Mouse (Mus musculus): ENCODE measurements around the gene 3110082I17Rik.
A peak's percentile ranks its signal among the peaks of the same experiment; 100 is the strongest.
"Not testable (repeated sequence)": the region's sequence is repeated elsewhere in the genome, so short reads cannot be mapped to it uniquely, and the experiment has no call there.

3110082I17Rik gene

DNA sequence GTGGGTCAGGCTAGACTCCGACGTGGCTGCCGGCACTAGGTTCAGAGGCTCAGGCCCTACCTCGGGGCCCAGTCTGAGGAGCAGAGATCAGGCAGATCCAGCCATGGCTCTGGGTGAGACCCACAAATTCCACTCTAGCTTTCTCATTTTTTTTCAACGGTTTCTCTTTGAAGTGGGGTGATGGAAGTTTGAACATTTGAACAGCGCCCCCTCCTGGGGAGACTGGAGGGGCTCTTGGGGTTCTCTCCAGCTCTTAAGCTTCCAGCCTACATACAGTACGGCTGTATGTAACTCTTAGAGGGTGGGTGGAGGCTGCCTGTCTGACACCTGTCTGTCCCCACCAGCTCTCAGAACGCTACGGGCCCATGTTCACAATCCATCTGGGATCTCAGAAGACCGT, 106.8 kb downstream of the 3110082I17Rik start:
- peak in 1 of 2 experiments; percentile 79 for DNase-seq (ENCODE audit: low spot score in 2 of 2)

DNA sequence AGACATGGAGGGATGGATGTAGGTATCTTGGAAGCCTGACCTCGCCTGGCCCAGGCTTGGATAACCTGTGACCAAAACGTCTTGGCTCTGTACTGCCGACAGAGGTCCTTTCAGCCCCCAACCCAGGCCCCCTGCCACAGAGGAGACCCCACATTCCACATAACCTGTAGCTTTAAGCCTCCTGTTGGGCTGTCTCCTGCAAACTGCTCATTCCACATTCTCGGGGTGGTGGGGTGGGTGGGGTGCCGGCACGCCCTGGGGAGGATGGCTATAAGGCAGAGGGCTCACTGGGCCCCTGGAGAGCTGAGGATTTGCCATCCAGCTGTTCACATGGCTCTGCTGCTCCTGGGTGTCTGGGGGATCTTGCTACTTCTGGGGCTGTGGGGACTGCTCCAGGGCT, 108.0 kb downstream of the 3110082I17Rik start, which contains the start of gene Cyp2w1:
Cyp2w1 (plus strand) TSS at position 301 of the 400 bp plus-strand sequence.
- no peak for DNase-seq (ENCODE audit: low spot score in 2 of 2)

DNA sequence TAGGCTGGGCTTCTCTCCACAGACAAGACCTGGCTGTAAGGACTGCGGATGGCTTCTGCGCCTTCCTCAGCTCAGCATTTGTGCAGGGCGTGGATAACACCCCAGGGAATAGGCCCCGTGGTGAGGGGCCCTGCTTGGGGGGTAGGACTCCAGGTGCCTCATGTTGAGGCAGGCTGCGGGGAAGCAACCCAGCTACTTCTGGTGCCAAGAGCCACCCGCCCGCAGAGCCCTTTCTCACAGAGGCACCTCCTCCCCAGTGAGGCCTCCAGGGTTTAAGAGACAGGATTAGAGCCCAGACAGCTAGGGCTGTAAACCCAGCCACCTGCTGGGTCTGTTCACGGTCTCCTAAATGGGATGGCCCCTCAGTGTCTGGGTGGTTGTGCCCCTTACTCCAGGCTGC, 108.7 kb downstream of the 3110082I17Rik start:
- DNase-seq (ENCODE audit: low spot score in 2 of 2), result no peak

DNA sequence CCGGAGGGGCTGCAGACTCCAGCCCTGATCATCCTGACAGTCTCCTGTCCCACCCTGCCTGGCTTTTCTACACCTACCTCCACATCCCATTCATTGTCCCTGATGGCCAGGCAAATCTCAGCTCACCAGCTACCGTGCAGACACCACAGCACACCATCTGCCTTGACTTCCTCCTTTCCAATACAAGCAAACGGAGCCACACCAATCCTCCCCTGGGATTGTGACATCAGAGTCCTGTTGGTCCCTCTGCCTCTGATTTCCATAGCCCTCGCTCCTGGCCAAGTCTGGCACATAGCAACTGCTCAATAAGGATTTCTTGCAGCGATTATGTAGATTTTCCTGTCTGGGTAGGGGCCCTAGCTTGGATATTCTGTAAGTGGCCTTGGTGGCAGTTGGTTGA, 109.2 kb downstream of the 3110082I17Rik start, which contains the start of gene Cox19:
Cox19 (minus strand) TSS at position 285 of the 400 bp plus-strand sequence.
- no peak for DNase-seq (ENCODE audit: low spot score in 2 of 2)

DNA sequence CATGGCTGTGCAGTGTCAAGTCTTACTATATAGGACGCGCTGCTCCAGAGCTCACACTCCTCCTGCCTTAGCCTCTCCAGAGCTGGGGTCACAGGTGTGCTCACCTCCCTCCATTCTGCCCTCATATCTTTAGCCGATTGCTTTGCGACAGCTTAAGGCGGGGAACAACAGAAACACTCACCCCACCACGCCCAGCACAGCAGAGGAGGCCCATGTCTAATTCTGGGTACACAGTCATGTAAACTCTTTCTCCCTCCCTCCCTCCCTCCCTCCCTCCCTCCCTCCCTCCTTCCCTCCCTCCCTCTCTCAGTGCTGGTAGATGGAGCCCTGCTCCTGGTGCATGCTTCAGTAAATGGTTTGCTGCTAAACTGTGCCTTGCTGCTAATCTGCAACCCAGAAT, 110.6 kb downstream of the 3110082I17Rik start:
- DNase-seq (ENCODE audit: low spot score in 2 of 2), result no peak

DNA sequence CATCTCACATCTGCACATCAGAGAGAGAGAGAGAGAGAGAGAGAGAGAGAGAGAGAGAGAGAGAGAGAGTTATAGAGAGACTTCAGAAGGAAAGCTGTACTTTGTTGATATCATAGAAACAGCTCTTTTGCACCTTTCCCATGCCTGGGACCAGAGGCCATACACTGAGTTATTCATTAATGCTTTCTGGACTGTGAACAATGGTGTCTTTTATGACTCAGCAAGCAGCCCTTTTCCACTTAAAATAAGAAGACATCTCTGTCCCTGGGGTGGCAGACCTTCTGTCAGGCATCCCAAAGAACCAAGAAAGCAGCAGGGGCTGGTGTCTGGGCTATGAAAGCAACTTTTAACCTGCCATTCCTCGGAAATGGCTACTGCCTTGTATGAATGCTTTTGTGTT, 113.1 kb downstream of the 3110082I17Rik start:
- DNase-seq (ENCODE audit: low spot score in 2 of 2), result no peak

DNA sequence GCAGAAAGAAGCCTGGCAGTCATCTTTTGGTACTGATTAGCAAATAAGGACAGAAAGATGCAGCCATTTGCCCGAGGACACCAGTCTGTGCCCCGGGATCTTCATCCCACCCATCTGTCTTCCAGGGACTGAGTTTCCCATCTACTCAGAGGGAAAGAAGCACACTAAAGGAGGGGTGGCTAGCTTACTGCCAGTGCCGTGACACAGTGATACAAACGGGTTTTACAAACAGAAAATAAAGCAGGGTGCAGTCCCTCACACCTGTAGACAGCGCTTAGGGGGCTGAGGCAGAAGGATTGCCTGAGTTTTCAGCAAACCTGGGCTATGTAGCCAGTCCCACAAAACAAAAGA, 115.0 kb downstream of the 3110082I17Rik start:
- DNase-seq (ENCODE audit: low spot score in 2 of 2), result no peak

DNA sequence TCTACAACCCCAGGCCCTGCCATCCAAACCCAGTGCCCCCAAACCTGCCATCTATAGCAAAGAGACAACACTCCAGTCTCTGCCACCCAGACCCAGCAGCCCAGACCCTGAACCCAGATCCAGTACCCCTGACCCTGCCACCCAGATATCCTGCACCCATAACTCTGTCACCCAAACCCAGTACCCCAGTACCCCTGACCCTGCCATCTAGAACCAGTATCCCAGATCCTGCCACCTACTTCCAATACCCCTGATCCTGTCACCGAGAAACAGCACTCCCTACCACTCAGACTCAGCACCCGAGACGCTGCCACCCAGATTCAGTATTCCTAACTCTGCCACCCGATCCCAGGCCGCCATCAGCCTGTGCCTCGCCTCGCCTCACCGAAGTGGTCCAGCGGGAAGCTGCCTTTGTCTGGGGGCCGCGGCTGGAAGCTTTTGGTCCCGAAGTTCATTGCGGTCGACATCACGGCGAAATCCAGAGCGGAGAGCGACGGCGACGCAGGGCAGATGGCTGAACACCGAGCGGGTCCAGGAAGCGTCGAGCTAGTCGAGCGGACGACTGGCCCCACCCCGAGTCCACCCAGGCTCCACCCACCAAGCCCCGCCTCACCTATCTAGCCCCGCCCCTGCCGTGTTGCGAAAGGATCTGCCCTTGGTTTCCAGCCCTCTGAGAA, 115.5 kb downstream of the 3110082I17Rik start:
- DNase-seq (ENCODE audit: low spot score in 2 of 2), result peak; percentile 96 to 99

DNA sequence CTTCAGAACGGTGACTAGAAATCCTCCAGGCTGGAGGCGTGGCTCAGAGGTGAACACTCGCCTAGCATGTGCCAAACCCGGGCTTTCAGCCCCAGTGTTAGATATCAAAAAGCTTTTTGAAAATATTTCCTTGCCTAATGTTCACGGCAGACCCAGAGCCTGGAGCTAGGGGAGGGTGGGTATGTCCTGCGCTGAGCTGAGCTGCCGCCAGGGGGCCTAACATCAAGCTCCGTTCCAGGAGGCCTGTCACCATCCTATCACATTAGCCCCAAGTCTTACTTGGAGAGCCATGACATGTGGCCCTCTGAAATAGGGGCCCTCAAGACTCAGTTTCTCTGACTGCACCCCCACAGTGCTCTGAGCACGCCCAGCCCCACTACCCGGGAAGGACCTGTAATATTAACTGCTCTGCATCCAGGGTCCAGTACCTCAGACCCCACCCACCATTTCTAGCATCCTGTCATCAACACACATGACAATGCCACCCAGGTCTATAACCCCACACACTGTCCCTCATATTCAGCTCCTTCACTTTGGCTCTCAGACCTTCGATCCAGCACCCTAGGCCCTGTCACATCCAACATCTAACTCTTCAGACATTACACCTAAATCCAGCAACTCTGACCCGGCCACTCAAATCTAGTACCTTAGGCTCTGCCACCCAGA, 116.2 kb downstream of the 3110082I17Rik start:
- peak; percentile 77 to 90 for DNase-seq (ENCODE audit: low spot score in 2 of 2)

DNA sequence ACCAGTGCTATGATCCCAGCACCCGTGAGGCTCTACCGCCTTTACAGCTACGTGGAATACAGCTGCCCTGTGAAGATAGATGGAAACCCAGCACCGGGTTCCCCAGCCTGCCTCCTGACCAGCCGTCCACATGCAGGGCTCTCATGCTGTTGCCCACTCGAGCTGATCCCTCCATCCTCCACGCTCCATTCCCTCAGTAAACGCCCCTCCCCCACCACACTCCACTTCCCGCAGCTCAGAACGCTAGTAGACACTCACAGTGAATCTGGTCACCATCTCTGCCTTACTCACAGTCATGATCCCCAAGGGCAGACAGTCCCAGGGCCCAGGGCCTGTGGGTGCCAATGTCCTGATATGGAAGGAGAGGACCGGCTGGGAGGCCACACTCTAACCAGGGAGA, 121.4 kb downstream of the 3110082I17Rik start:
- no peak for DNase-seq (ENCODE audit: low spot score in 2 of 2)

DNA sequence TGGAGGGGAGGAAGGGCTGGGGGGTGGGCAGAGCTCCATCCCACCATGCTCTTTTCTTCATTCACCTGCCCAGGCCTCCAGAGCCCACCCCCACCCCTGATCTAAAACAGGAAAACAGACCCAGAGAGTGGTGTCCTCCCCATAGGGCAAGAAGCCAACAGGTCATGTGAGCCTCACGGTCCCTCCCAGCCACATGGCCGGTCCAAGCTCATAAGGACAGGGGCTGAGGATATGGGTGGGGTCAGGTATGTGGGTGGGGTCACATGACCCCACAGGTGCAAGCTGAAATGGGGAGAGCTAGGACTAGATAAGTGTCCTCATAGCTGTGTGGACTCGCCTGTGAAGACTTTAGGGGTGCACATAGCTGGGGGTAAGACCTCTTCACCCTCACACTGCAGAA, 121.9 kb downstream of the 3110082I17Rik start:
- no peak for DNase-seq (ENCODE audit: low spot score in 2 of 2)

DNA sequence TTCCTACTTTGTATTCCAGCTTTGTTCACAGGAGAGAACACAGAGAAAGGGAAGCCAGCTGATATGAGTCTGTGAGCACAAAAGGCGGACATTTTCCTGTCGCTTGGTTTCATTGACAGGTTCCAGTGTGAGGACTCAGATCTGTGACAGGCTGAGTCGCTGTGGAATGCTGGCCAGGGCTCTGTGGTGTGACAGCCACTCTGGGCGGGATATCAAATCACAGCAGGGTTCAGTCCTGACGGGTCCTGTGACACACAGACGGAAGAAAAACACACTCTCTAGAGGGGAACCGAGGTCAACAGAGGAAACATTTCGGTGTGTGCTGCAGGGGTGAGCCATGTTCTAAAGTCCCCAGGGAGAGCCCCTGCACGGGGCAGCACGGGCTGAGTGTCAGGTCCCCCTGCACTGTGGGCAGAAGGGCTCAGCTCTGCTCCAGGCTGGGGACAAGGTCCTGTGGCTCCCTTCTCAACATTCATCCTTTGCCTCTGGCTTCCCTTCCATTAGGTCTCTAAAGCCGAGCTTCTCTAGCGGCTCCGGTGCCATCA, 122.4 kb downstream of the 3110082I17Rik start:
- no peak for DNase-seq (ENCODE audit: low spot score in 2 of 2)

DNA sequence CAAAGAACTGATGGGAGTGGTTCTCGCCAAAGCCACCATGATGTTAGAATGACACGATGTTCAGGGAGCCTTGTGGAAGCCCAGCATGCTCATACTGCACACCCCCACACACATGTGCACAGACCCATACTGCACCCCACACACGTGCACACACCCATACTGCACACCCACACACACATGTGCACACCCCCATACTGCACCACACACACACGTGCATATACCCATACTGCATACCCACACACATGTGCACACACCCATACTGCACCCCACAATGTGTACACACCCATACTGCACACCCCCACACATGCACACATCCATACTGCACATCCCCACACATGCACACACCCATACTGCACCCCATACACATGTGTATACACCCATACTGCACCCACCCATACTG, 124.7 kb downstream of the 3110082I17Rik start:
- no peak for DNase-seq (ENCODE audit: low spot score in 2 of 2)

DNA sequence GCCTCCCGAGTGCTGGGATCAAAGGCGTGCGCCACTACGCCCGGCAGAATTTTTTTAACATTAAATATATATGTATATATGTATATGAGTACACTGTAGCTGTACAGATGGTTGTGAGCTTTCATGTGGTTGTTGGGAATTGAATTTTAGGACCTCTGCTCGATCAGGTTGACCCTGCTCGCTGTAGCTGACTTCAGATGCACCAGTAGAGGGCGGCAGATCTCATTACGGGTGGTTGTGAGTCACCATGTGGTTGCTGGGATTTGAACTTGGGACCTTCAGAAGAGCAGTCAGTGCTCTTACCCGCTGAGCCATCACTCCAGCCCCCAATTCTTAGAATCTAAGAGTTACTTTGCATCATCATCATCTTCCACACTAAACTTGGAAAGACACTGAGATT, 125.9 kb downstream of the 3110082I17Rik start:
- DNase-seq (ENCODE audit: low spot score in 2 of 2), result not testable (repeated sequence)

DNA sequence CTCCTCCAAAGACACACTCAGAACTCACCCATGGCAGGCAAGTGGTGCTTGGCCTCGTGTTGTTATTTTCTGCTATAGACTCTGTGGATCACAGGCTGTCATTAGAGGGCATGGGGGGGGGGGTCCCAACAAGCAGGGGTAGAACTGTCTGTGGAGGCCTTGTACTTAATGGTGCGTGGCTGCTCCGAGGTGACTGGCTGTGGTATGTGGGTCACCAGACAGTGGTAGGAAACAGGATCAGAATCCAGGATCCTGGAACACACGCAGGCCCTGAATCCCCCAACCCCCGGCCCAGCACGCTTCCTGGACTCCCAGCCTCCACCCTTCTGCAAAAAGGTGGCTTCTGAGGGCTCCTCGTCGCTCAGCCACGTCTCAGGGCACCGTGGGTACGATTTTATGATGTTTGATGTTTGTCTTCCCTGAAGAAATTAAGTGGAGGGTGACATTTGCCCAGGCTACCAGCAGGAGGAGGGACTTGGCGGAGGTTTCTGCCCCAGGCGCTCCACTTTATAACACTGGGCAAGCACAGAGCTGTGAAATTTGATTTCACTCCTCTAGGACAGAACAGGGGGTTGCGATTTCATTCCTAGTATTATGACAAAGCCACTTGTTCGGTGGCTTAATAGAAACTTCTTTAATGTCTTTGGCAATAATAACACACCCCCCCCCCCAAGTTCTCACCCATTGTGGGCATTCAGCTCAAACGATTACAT, 126.9 kb downstream of the 3110082I17Rik start:
- no peak for DNase-seq (ENCODE audit: low spot score in 2 of 2)

DNA sequence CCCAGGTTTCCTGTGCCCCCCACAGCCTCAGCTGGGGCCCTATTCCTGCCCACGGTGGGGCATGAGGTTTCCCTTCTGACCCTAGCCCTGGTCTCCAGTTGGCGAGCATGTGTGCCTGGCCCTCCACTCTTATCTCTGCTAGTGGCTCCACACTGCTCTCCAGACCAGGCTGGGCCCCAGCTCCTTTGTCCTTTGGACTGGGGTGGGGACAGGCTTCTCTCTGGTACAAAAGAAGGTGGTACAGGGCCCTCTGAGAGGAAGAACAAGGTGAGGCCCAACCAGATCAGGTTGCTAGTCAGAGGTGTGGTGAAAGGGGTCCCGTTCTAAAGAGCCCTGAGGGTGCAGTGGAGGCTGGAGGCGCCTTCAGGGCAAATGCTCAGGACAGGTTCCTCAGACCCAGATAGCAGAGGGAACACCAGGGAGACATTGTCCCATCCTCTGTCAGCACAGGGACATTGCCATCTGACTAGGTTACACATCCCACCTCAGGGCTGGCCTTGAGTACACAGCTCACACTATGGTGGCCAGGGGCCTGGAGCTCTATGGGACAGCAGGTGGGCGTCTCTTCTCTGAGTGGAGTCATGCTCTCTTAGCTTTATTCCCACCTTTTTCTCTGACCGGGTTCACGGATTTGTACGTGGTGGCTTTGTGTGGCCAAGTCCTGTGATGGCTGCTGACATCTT, 127.6 kb downstream of the 3110082I17Rik start:
- no peak for DNase-seq (ENCODE audit: low spot score in 2 of 2)

DNA sequence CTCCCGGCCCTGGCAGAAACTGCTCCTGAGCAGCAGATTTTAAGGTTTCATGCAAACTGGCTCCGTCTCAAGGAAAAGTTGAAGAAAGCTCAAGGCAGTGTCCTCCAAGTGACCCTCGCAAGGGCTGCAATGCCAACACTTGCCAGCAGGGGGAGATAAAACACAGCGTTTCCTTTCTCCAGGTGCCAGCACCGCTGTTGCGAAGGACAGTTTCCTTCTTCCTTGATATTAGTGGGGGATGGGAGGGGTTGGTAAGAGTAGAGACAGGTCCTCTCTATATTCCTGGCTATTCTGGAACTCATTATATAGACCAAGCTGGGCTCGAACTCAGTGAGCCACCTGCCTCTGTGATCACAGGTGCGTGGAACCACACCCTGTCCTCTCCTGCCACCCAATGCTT, 128.6 kb downstream of the 3110082I17Rik start:
- DNase-seq (ENCODE audit: low spot score in 2 of 2), result peak; percentile 82 to 86

DNA sequence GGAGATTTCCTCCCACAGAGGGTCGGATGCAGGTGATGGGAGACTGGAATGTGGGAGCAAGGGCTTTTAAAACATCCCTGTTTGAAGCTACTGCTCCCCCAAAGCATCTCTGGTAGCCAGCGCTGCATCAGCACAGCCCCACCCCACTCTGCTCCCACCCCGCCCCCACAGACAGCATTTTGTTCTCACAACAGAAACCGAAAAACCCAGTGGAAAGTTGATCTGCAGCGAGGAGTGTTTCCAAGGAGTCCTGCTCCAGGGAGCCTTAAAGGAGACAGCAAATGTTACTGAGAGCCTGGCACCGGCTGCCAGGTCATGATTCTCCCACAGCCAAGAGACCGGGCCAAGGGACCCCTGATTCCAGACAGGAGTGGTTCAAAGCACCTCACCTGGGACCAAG, 129.6 kb downstream of the 3110082I17Rik start:
- no peak for DNase-seq (ENCODE audit: low spot score in 2 of 2)

DNA sequence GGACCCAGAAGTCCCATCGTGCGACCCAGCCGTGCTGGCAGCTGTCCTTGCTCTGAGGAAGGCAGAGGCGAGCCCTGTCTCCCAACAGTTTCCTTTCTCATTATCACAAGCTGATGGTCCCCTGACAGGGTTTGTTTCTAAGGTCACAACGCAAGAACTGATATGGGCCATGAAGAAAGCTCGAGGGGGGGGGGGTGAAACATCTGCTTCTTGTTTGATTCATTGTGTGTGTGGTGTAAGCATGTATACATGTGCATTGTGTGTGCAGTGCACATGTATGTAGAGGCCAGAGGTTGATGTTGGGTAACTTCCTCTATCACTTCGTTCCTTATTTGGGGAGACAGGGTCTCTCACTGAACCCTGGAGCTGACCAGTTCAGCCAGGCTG, 132.7 kb downstream of the 3110082I17Rik start:
- no peak for DNase-seq (ENCODE audit: low spot score in 2 of 2)

DNA sequence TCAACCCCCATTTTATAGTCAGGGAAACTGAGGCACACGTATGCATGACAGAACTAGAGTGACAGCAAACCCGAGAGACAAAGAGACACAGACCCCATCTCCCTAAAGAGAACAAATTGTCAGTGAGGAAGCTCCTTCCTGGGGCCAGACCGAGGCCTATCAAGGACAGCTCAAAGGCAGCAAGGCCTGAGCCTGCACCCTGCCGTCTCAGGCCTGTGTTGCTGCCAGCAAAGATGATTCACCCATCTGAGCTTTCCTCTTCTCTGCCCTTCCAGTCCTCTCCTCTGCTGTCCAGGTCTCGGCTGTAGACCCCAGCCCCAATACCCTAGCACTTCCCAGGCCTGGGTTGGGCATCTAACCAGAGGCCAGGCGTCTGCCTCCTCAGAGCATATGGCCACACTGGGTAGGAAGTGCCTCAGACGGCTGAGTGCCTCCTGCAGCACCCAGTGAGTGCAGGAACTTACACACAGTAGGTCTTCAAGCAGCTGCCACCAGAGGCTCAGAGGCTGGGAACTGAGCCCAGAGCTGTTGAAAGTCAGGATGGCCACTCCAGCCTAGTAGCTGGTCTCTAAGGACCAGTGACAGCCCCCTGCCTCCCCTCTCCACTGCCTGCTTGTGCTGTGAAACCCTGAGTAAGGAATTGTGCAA, 133.2 kb downstream of the 3110082I17Rik start:
- DNase-seq (ENCODE audit: low spot score in 2 of 2), result no peak

DNA sequence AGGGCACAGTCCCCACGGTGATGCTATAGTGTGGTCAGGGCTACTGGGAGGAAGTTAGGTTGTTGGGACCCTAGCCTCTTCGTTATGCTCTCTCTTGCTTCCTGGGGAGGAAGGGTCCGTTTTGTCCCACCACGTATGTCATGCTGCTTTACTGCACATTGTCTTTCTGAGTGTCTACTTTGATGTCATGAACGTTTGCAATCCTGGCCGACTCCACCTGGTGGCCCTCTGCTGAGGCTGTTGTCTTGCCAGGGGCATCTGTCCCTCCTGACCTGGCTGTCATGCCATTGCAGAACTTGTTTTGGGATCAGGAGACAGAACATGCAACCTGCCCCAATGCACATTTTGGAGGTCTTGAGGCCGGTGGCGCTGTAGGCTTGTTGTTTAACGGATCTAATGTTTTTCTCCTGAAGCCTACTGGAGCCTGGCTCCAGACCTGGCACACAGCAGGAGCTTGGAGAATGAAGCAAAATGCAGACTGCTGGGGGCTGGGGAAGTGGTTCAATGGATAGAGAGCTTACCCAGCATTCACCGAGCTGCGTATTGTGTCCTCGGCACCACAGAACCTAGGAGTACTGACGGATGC, 134.1 kb downstream of the 3110082I17Rik start:
- DNase-seq (ENCODE audit: low spot score in 2 of 2), result no peak
